Mouse (Mus musculus) layer of hippocampus, adult 9-11 months (tissue): ENCODE results near the gene Ofd1.

Source experiments
- DNase-seq: peaks from one replicate; pipeline ENCODE4 v3.0.0; 2022

Ofd1 gene

GRCm38 (mm10) chrX:166440616-166441063, at the start of gene Ofd1:
Gene Ofd1, minus strand, starts transcription at chrX:166440704.
- peak; percentile 92 for DNase-seq

- peak; percentile 92 for DNase-seq
Observed at GRCm38 (mm10) chrX:166479365-166479983, 39.0 kb upstream of the Ofd1 start, which contains the start of gene Rab9. Gene Rab9, minus strand, starts transcription at chrX:166479867.

- DNase-seq: no peak
Observed at GRCm38 (mm10) chrX:166478631-166479364, 38.3 kb upstream of the Ofd1 start.

DNA sequence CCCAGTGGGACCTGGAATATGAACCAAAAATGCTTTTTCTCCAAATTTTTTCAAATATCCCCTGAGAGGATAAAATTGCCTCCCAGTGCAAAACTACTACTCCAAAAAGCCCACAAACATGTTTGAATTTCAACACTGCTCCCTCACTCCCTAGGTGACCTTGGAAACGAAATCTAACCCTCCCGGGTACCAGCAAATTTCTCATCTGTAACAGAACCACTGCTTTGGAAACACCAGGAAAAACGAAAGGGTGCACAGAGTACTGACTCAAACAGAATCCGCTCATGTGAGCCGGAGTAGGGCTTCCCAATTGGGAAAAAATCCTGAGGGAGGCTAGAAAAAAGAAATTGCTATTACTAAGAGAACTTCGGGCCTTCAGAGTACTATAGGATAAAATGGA, 36.9 kb upstream of the Ofd1 start:
- no peak for DNase-seq

GRCm38 (mm10) chrX:166472612-166473011, 32.1 kb upstream of the Ofd1 start:
- DNase-seq: no peak

GRCm38 (mm10) chrX:166468321-166468720, 27.8 kb upstream of the Ofd1 start:
- DNase-seq: no peak

GRCm38 (mm10) chrX:166455525-166455924, 15.0 kb upstream of the Ofd1 start:
- DNase-seq: no peak

GRCm38 (mm10) chrX:166454331-166454730, 13.8 kb upstream of the Ofd1 start:
- no peak for DNase-seq

- DNase-seq: no peak
Observed at GRCm38 (mm10) chrX:166453532-166453931, 13.0 kb upstream of the Ofd1 start.

DNA sequence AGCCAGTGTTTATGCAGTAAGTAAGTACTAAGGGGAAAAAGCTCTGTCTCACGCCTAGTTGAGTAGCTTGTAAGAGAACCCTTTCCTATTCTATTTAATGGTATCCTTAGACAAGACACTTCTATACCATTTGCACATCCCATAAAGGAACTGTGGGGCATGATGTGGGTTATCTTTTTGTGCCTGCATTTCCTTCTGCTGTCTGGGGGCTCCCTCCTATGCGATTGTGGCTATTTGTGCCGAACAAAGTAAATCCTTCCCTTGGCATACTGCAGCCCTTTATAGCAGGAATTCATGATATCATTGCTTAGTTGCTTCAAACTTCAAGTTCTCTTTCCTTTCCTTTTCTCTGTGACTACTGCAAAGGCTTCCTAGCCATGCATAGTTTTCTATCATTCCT, 4.0 kb upstream of the Ofd1 start:
- DNase-seq: no peak

DNA sequence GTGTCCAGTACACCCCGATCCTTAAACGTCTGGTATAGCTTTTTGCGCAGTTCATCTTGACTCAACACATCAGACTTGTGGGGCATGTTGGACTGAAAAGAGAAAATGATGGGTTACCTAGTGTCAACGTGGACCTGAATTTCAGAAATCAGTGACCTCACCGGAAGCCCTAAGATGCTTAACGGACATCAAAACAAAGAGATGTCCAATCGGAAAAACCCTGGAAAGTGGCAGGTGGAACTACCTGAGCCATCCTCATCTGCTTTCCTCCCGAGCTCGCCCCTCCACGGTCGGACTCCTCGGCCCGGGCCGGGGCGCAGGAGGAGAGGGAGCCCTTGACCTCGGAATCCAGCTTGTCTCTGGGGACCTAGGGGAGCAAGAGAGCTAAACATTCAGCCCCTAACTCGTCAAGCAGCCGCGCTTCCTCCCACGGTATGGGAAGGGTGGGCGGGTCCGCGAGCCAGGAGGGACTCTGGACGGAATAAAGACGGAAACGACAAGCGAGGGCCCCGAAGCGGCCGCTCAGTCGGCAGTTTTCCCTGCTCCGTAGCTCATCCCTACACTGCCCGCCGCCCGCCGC, 378 bp downstream of the Ofd1 start, which contains the start of gene Trappc2:
Gene Trappc2, plus strand, starts transcription at position 539 of the 580 bp plus-strand sequence.
- no peak for DNase-seq

- no peak for DNase-seq
Observed at GRCm38 (mm10) chrX:166434812-166435211, 5.7 kb downstream of the Ofd1 start.

GRCm38 (mm10) chrX:166416196-166416595, 24.3 kb downstream of the Ofd1 start:
- no peak for DNase-seq

DNA sequence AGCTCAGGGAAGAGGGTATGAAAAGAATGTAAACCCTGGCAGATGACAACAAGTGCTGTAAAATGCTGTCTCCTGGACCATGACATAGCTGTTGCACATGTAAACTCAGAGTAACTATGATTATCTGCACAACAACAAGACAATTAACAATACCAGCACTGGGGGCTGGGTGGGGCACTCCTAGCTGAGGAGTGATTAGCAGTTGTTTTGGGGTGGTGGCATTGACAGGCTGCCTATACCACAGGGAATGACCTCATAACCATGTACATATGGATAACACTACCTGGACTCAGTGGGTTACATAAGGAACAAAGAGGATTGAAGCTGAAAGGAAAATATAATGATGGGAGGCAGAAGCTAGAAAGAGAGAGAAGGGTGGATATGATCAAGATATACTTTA, 32.6 kb downstream of the Ofd1 start:
- DNase-seq: no peak

- no peak for DNase-seq
Observed at GRCm38 (mm10) chrX:166393753-166394152, 46.8 kb downstream of the Ofd1 start.

DNA sequence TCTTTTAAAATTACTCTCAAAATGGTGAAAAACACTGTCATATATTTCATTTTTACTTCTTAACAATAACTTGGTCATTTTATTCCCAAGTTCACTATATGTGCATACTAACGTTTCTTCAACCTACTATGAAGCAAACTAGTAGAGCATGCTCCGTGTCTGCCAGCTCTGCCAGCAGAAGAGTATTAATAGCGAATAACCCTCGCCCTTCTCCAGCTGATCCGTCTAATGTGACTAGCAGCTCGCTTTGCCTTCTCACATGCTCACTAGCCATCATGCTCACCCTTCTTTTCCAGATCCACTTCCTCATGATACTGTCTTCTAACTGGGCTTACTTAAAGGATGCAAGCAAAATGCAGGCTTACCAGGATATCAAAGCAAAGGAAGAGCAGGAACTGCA, 53.8 kb downstream of the Ofd1 start:
- DNase-seq: no peak

GRCm38 (mm10) chrX:166384935-166385334, 55.6 kb downstream of the Ofd1 start:
- DNase-seq: no peak

DNA sequence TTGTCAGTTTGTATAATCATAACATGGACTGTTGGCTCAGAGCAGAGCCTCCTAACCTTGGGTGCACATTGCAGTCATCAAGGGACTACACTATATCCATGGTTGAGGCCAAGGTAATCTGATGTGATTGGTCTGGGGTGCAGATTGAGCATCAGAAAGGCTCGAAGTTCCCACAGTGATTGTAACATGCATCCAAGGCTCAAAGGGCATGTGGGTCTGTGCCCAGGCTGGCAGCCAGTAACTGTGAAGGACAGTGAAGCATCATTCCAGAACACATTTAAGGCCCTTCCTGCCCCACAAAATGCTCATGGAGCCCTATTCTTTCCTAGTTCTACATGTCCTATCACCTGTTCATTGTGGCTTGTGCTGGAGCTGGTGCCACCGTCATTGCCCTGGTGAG, 56.9 kb downstream of the Ofd1 start:
- no peak for DNase-seq

- no peak for DNase-seq
Observed at GRCm38 (mm10) chrX:166378652-166379051, 61.9 kb downstream of the Ofd1 start.

GRCm38 (mm10) chrX:166376681-166377328, 63.7 kb downstream of the Ofd1 start:
- no peak for DNase-seq

DNA sequence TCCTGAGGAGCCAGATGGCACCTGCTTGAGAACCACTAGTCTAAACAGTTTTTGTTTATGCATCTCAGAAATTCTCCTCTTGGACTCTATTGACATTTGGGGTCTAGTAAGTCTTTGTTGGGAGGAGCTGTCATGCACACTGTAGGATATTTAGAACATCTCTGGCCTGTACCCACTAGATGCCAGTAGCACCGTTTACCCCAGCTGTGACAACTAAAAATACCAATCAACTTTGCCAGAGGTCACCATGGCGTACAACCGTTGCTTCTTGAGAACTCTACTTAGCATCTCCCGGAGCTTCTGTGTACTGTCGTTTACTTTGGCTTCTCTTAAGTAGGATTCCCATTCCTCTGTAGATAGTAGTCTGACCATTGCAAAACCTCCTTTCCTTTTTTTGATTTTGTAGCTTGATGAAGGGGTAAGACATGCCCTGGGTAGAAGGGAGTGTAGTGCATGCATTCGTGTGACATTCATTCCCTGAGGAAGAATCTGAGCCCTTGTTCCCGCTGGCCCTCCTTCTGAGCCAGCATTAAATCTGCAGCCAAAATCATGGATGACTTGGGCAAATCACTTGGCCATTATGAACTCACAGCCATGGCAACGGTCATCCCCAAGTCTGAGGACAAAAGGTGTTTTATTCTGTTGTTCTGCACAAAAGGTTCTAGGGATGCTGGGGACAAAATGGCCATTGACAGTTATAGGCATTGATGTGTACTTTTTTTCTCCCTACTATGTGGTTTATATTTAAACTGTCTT, 74.9 kb downstream of the Ofd1 start:
- DNase-seq: peak; percentile 46

- peak; percentile 72 for DNase-seq
Observed at GRCm38 (mm10) chrX:166360455-166360854, 80.0 kb downstream of the Ofd1 start.
